Mouse (Mus musculus): ENCODE data around the gene Gm13420. TPM values are rescaled to one million over a fixed set of nuclear protein-coding genes. Genes with fewer than 3 reads are reported as not detected.

The Gm13420 gene
- polyA plus RNA-seq, 2 experiments = 0.38 to 0.39 TPM

DNA sequence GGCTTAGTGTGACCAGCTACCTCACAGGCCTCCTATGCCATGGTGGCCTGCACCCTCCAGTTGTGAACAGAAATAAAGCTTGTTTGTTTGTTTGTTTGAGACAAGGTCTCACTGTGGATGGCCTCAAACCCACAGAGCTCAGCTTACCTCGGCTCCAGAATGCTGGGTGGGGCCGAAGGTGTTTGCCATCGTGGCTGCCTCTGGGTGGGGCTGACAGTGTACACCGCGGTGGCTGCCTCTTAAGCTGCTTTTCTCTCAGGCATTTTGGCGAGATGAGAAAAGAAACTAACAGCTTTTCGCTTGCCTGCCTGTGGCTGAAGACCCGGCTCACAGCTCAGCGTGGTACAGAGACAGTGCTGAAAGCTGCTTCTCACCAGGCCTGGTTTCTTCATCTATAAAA, 17.4 kb upstream of the Gm13420 start:
- Histone ChIP-seq H3K27ac (no peak overlapping the region), H3K36me3 (replicated peaks; ENCODE audit: control insufficient read depth, insufficient read depth, low read depth) (no peaks in the 10 kb centered on the region), H3K4me3 (ENCODE audit: insufficient read depth in 1 of 2, low read depth in 2 of 2, low read length in 2 of 2) (no peak overlapping the region), H3K4me2 (ENCODE audit: low read depth) (no peak overlapping the region), H3K9ac (replicated peaks) (no peak overlapping the region), H3K27me3 (ENCODE audit: control insufficient read depth, insufficient read depth, low read length) (no peaks in the 10 kb centered on the region), H3K9me3 (ENCODE audit: control insufficient read depth, low read length) (no peaks in the 10 kb centered on the region), H3K4me1 (replicated peaks; ENCODE audit: control insufficient read depth in 2 of 2, insufficient read depth in 2 of 2, low read length in 1 of 2) (peaks cover 2 to 11% of the 10 kb centered on the region in 2 experiments; a peak in 2 of 4 replicates)
- DNase-seq (ENCODE audit: low read depth in 3 of 3, low spot score in 3 of 3) = no peak
- 38% methylated on average over 9 of the region's 9 CpGs for WGBS (ENCODE audit: insufficient replicate concordance)
- TF ChIP-seq CTCF (IDR thresholded peaks at IDR 0.05; ENCODE audit: low read depth) (no peak), EP300 (IDR thresholded peaks at IDR 0.05; ENCODE audit: low read depth) (no peak)
- ATAC-seq (ENCODE audit: insufficient read depth) = no peak

DNA sequence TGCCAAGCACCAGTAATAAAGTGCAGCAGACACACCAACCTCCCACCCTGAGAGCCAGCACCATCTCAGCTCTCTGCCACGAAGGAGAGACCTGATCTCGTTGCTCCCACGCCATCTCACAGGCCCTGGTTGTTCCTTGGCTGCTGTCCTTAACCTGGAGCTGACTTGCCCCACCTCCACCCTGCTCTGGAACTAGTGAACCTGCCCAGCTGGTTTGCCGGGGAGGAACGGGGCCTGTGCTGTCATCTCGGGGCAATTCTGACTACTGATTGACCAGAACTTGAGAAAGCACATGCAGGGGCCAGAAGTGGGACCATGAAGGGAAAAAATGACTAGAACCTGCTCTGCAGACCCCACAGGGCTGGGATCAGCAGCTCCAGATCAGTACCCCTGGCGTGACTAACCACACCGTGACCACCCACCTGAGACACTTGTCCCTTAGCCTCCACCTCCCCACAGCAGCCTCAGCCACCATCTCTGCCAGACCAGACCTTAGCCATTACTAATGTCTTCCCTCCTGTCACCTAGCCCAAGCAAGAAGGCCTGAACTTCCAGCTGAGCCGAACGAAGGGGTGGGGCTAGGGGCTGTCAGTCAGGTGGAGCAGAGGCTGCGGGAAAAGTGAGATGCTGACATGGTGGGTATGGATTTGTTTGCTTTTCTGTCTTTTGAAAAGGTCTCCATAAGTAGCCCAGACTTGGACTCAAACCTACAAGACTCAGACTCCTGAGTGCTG, 16.7 kb upstream of the Gm13420 start:
- Histone ChIP-seq H3K36me3 (replicated peaks; ENCODE audit: control insufficient read depth, insufficient read depth, low read depth) (no peaks in the 10 kb centered on the region), H3K27me3 (ENCODE audit: control insufficient read depth, insufficient read depth, low read length) (no peaks in the 10 kb centered on the region), H3K9me3 (ENCODE audit: control insufficient read depth, low read length) (no peaks in the 10 kb centered on the region), H3K4me2 (ENCODE audit: low read depth) (no peak overlapping the region), H3K27ac (no peak overlapping the region), H3K4me1 (replicated peaks; ENCODE audit: control insufficient read depth in 2 of 2, insufficient read depth in 2 of 2, low read length in 1 of 2) (peaks cover 0 to 3% of the 10 kb centered on the region in 2 experiments; a peak in 2 of 4 replicates), H3K4me3 (ENCODE audit: insufficient read depth in 1 of 2, low read depth in 2 of 2, low read length in 2 of 2) (no peak overlapping the region), H3K9ac (replicated peaks) (no peak overlapping the region)
- no peak for TF ChIP-seq CTCF (IDR thresholded peaks at IDR 0.05; ENCODE audit: low read depth)
- TF ChIP-seq EP300 (IDR thresholded peaks at IDR 0.05; ENCODE audit: low read depth) = no peak
- 48% methylated on average over 11 of the region's 11 CpGs for WGBS (ENCODE audit: insufficient replicate concordance)
- ATAC-seq (ENCODE audit: insufficient read depth) = no peak
- no peak for DNase-seq (ENCODE audit: low read depth in 3 of 3, low spot score in 3 of 3)

DNA sequence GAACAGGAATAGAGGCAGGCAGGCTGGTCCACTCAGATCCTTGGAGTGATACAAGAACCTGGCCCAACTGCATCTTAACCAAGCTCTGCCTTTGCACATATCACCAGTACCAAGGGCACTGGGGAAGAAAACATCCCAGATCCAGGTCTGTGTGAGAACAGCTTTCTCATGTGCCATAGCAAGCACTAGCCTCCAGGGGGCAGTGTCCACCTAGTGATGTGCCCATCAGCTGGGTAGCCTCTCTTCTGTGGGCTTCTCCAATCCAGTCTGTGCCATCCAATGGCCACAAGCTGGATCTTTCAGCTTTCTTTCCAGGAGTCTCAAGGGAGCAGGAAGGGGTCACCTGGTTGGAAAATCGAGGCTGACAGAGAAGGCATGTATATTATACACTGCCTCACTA, 13.3 kb upstream of the Gm13420 start:
- H3K4me2 ChIP-seq (ENCODE audit: low read depth) = no peak overlapping the region
- no peaks in the 10 kb centered on the region for H3K27me3 ChIP-seq (ENCODE audit: control insufficient read depth, insufficient read depth, low read length)
- ATAC-seq (ENCODE audit: insufficient read depth) (peak; percentile 48; the same call in 1 of the 2 replicates), DNase-seq (ENCODE audit: low read depth in 3 of 3, low spot score in 3 of 3) (no peak)
- H3K27ac ChIP-seq = no peak overlapping the region
- 0% methylated on average over 1 of the region's 1 CpGs for WGBS (ENCODE audit: insufficient replicate concordance)
- TF ChIP-seq EP300 (IDR thresholded peaks at IDR 0.05; ENCODE audit: low read depth) = no peak
- peak; percentile 97 for TF ChIP-seq CTCF (IDR thresholded peaks at IDR 0.05; ENCODE audit: low read depth)
- no peaks in the 10 kb centered on the region for H3K36me3 ChIP-seq (replicated peaks; ENCODE audit: control insufficient read depth, insufficient read depth, low read depth)
- H3K4me3 ChIP-seq (ENCODE audit: insufficient read depth in 1 of 2, low read depth in 2 of 2, low read length in 2 of 2) = no peak overlapping the region
- H3K9ac ChIP-seq (replicated peaks) = no peak overlapping the region
- H3K4me1 ChIP-seq (replicated peaks; ENCODE audit: control insufficient read depth in 2 of 2, insufficient read depth in 2 of 2, low read length in 1 of 2) = no peaks in the 10 kb centered on the region
- H3K9me3 ChIP-seq (ENCODE audit: control insufficient read depth, low read length) = no peaks in the 10 kb centered on the region

DNA sequence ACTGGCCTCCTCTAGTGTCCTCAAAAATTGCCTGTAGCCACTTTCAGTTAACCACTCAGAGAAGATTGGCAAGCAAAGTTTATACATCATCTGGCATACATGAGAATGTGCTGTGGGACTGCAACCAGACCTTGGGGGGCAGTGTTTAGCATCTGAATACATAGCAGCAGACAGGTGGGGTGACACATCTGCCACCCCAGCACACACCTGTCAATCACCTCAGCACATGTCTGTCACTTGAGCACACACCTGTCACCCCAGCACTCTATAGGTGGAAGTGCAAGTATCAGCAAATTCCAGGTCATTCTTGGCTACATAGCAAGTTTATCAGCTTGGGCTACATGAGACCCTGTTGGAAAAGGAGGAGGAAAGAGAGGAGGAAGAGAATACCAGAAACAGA, 4.2 kb upstream of the Gm13420 start:
- ATAC-seq (ENCODE audit: insufficient read depth) = no peak
- Histone ChIP-seq H3K9me3 (ENCODE audit: control insufficient read depth, low read length) (no peaks in the 10 kb centered on the region), H3K4me3 (ENCODE audit: insufficient read depth in 1 of 2, low read depth in 2 of 2, low read length in 2 of 2) (no peak overlapping the region), H3K4me1 (replicated peaks; ENCODE audit: control insufficient read depth in 2 of 2, insufficient read depth in 2 of 2, low read length in 1 of 2) (no peaks in the 10 kb centered on the region), H3K27ac (no peak overlapping the region), H3K4me2 (ENCODE audit: low read depth) (no peak overlapping the region), H3K36me3 (replicated peaks; ENCODE audit: control insufficient read depth, insufficient read depth, low read depth) (no peaks in the 10 kb centered on the region), H3K27me3 (ENCODE audit: control insufficient read depth, insufficient read depth, low read length) (peaks cover 19% of the 10 kb centered on the region), H3K9ac (replicated peaks) (no peak overlapping the region)
- DNase-seq (ENCODE audit: low read depth in 3 of 3, low spot score in 3 of 3) = no peak
- no peak for TF ChIP-seq CTCF (IDR thresholded peaks at IDR 0.05; ENCODE audit: low read depth)
- no peak for TF ChIP-seq EP300 (IDR thresholded peaks at IDR 0.05; ENCODE audit: low read depth)

DNA sequence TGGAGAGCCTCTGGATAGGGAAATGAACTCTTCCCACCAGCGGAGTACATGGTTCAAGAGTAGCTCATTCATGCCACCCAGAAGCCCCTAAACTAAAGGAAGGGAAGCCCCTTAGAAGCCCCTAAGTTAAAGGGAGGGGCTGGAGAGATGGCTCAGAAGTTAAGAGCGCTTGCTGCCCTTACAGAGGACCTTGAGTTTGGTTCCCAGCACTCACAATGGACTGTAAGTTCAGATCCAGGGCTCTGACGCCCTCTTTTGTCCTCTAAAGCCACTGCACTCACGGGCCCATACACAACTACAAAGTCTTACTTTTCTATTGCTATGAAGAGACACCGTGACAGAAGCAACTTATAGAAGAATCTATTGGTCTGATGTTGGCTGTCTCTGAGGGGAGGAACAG, 912 bp upstream of the Gm13420 start:
- Histone ChIP-seq H3K4me3 (ENCODE audit: insufficient read depth in 1 of 2, low read depth in 2 of 2, low read length in 2 of 2) (no peak overlapping the region), H3K4me1 (replicated peaks; ENCODE audit: control insufficient read depth in 2 of 2, insufficient read depth in 2 of 2, low read length in 1 of 2) (no peaks in the 10 kb centered on the region), H3K27me3 (ENCODE audit: control insufficient read depth, insufficient read depth, low read length) (peaks cover 37% of the 10 kb centered on the region), H3K36me3 (replicated peaks; ENCODE audit: control insufficient read depth, insufficient read depth, low read depth) (no peaks in the 10 kb centered on the region), H3K9ac (replicated peaks) (no peak overlapping the region), H3K9me3 (ENCODE audit: control insufficient read depth, low read length) (no peaks in the 10 kb centered on the region), H3K4me2 (ENCODE audit: low read depth) (no peak overlapping the region), H3K27ac (no peak overlapping the region)
- ATAC-seq (ENCODE audit: insufficient read depth) = no peak
- WGBS (ENCODE audit: insufficient replicate concordance) = 67% methylated on average over 5 of the region's 5 CpGs
- no peak for DNase-seq (ENCODE audit: low read depth in 3 of 3, low spot score in 3 of 3)
- no peak for TF ChIP-seq CTCF (IDR thresholded peaks at IDR 0.05; ENCODE audit: low read depth)
- TF ChIP-seq EP300 (IDR thresholded peaks at IDR 0.05; ENCODE audit: low read depth) = no peak
